Mouse (Mus musculus): Measurements from ENCODE around the gene Ankle2.

Ankle2 gene

GRCm38 (mm10) chr5:110284536-110284935, 53.7 kb downstream of the Ankle2 start:
- peak; percentile 83 for DNase-seq (ENCODE audit: low spot score)

GRCm38 (mm10) chr5:110285156-110285555, 54.4 kb downstream of the Ankle2 start:
- peak; percentile 51 for DNase-seq (ENCODE audit: low spot score)

- peak; percentile 91 for DNase-seq (ENCODE audit: low spot score)
These were observed 55.1 kb downstream of the Ankle2 start, which contains the start of the genes Pxmp2 and Pole for GRCm38 (mm10) chr5:110285770-110286445. Gene Pxmp2, minus strand, starts transcription at chr5:110286186. Gene Pole, plus strand, starts transcription at chr5:110286306.

- no peak for DNase-seq (ENCODE audit: low spot score)
These were observed 55.8 kb downstream of the Ankle2 start for GRCm38 (mm10) chr5:110286446-110287083.

- no peak for DNase-seq (ENCODE audit: low spot score)
These were observed 56.3 kb downstream of the Ankle2 start for GRCm38 (mm10) chr5:110287084-110287475.

GRCm38 (mm10) chr5:110291649-110292048, 60.8 kb downstream of the Ankle2 start:
- DNase-seq (ENCODE audit: low spot score), result no peak

- no peak for DNase-seq (ENCODE audit: low spot score)
These were observed 65.8 kb downstream of the Ankle2 start for GRCm38 (mm10) chr5:110296637-110297036.

- no peak for DNase-seq (ENCODE audit: low spot score)
These were observed 69.8 kb downstream of the Ankle2 start for GRCm38 (mm10) chr5:110300591-110300990.
